Mouse (Mus musculus): ENCODE measurements around the gene Ntm. TPM values are rescaled to one million over a fixed set of nuclear protein-coding genes. Genes with fewer than 3 reads are reported as not detected.

Ntm gene
- total RNA-seq, 2 experiments from 2014 or later = 0.33 to 0.95 TPM

DNA sequence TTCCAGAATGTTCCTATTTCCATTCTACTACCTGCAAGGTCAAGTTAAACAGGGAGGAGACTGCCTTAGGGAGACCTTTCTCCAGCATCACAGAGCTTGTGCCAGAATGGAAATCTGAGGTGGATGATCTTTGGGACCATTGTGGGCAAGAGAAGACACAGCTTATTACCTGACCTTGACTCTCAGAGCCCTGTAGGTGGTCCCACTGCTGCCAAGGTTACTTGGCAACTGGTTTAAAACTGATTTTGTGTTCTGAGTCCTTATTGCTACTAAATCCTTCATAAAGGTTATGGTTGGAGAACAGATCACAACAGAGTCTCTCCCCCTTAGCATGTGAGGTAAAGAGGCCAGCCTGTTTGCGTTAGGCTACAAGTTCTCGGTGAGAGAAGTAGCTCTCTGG, 839.1 kb downstream of the Ntm start:
- intact Hi-C loops (cut with DNase I) = no loop called here
- no peak for DNase-seq
- TF ChIP-seq CTCF (IDR thresholded peaks at IDR 0.05) = no peak
- no peak overlapping the region for H3K27ac ChIP-seq
- no peak overlapping the region for H3K4me3 ChIP-seq

DNA sequence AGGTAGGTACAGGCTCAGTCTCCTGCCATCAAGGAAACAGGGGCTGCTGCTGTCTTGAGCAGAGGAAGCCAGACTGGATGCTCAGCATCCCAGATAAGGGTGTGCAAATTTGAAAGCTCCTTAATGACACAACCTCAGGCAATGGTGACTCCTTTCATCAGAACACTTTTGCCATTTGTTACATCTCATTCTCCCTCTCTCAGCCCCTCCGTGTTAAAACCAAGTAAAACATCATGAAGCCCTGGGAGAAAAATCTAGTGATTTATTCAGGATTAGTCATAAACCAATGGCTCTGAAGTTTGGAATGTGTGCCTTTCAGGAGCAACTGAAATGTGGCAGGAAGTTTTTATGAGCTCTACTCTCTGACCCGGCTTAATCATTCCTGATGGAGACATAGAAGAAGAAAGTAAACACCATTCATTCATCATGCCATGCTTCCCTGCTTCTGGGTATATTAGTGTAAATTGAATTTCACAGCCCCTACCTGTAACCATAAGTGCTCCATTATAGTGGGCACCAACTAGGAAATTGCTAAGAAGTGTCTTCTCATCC, 845.3 kb downstream of the Ntm start:
- no peak overlapping the region for H3K27ac ChIP-seq
- H3K4me3 ChIP-seq = no peak overlapping the region
- TF ChIP-seq CTCF (IDR thresholded peaks at IDR 0.05) = no peak
- DNase-seq = no peak
- intact Hi-C loops (cut with DNase I) = no loop called here

DNA sequence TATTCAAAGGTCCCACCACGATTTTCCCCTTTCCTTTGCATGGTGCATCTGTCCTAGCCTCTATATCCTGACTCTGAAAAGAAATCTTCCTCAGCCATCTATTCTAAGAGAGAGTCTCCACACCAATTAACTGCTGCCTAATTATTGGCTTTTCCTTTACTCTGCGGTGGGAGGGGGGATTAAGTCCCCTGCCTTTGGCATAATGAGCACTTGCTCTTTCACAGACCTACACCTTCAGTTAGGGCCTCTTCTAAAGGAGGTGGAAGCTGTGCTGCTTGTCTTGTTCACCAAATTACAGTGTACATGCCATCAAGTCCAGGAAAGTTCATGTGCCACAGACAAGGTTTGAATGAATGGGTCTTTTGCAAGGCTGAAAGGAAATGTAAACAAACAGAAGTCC, 847.6 kb downstream of the Ntm start:
- TF ChIP-seq CTCF (IDR thresholded peaks at IDR 0.05) = no peak
- intact Hi-C loops (cut with DNase I) = no loop called here
- no peak overlapping the region for H3K27ac ChIP-seq
- H3K4me3 ChIP-seq = no peak overlapping the region
- DNase-seq = no peak

DNA sequence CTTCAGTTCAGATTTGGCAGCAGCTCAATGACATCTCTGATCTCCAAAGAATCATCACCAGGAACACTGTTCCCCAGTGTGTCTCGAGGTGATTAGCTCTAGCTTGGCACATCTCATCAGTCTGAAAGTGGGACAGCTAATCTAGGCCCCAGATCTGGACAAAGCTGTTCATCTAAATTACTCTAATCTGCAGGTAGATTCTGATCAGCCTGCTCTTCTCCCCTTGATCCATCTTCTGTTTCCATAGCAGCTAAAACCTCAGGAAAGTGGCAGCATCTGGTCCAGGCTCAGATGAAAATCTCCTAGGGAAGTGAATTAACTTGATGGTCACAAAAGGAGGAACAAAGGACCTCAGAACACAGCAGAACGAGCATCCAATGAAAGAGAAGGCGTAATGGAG, 856.2 kb downstream of the Ntm start:
- intact Hi-C loops (cut with DNase I) = no loop called here
- H3K4me3 ChIP-seq = no peak overlapping the region
- TF ChIP-seq CTCF (IDR thresholded peaks at IDR 0.05) = no peak
- DNase-seq = no peak
- H3K27ac ChIP-seq = no peak overlapping the region

DNA sequence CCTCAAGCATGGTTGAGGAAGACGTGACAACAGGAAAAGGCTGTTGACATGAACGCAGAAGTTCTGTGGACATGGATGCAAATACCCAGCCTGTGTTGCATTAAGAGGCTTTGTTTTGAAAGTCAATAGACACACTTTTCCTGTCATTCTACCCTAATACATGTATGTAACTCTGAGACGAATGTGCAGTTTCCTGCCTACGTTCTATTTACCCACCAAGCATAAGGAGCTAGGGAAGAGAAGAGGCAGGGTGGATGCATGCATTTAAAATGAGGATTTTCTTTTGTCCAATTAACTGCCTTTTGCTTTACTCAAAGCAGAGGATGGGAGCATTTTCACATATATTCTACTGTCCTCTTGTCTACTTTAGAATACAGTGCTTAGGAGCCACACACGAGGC, 858.5 kb downstream of the Ntm start:
- no peak for DNase-seq
- Histone ChIP-seq H3K4me3 (no peak overlapping the region), H3K27ac (no peak overlapping the region)
- TF ChIP-seq CTCF (IDR thresholded peaks at IDR 0.05) = no peak
- intact Hi-C loops (cut with DNase I) = no loop called here

DNA sequence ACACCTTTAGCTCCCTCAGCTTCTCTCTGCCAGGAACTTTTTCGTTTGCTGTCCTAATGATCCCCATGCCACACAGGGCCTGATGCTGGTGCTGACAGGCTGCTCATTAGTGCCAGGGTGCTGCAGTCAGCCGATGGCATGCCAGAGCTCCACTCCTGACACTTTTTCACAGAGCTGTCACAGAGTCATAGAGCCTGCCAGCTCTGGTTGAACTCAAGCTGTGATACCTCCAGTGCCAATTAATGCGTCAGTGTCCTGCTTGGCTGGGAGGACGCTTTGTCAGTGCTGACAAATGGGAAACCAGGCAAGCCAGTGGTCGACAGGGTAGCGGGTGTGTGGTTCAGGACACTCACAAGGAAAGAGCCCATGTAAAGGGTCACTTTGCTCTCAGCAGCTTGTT, 858.9 kb downstream of the Ntm start:
- Histone ChIP-seq H3K4me3 (no peak overlapping the region), H3K27ac (no peak overlapping the region)
- intact Hi-C loops (cut with DNase I) = no loop called here
- DNase-seq = no peak
- TF ChIP-seq CTCF (IDR thresholded peaks at IDR 0.05) = no peak

DNA sequence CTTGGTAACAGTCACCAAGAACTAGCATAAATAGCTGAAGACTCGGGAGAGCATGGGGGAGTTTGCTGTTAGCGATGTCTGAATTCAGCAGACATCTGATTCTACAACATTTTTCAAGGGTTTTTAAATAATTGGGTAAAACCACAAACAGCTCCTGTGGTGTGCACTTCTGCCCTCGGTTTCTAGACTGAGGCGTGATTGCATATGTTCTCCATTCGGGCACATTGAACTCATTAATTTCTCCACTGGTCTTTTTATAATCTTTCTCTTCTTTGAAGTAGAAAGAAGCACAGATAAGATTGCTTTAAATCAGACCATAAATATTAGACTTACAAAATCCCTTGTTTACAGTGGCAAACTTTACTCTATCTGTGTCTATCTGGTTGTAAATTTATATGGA, 862.3 kb downstream of the Ntm start:
- H3K27ac ChIP-seq = no peak overlapping the region
- no peak for DNase-seq
- H3K4me3 ChIP-seq = no peak overlapping the region
- no peak for TF ChIP-seq CTCF (IDR thresholded peaks at IDR 0.05)
- intact Hi-C loops (cut with DNase I) = no loop called here

DNA sequence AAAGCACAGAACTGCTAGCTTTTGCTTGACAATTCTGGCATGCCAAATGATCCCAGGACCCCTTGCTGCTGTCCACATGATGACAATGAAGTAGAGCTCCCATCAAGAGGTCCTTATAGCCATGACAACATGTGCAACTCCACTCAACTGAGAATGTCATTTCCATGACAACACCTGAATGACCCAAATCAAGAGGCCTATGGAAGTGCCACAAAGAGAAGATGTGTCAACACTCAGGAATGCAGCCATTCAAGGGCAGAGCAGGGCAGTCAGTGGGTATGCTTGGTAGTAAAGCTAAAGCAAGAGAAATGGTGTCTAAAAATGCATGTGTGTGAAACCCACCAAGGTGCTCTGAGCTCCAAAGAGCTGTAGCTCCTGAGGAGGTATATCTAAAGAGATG, 870.5 kb downstream of the Ntm start:
- intact Hi-C loops (cut with DNase I) = no loop called here
- no peak for TF ChIP-seq CTCF (IDR thresholded peaks at IDR 0.05)
- DNase-seq = no peak
- Histone ChIP-seq H3K27ac (no peak overlapping the region), H3K4me3 (no peak overlapping the region)

DNA sequence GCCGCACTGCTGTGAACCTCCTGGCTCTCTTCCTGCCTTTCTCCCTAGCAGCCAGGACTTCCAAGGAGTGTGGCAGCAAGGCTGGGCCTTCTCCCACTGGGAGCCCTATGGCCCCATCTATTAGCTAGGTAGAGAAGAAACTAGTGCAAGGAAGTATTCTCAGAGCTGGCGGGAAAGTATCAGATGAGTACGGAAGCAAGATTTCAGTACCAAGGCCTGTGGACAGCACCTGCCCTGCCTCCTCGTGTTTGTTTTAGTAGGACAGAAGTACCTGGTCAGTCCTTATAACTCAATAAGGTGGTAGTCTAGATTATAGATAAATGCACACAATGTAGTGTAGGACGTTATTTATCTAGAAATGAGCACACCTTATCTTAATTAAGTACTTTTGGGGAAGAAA, 874.3 kb downstream of the Ntm start:
- no peak for DNase-seq
- no peak overlapping the region for H3K4me3 ChIP-seq
- intact Hi-C loops (cut with DNase I) = no loop called here
- H3K27ac ChIP-seq = no peak overlapping the region
- TF ChIP-seq CTCF (IDR thresholded peaks at IDR 0.05) = no peak

DNA sequence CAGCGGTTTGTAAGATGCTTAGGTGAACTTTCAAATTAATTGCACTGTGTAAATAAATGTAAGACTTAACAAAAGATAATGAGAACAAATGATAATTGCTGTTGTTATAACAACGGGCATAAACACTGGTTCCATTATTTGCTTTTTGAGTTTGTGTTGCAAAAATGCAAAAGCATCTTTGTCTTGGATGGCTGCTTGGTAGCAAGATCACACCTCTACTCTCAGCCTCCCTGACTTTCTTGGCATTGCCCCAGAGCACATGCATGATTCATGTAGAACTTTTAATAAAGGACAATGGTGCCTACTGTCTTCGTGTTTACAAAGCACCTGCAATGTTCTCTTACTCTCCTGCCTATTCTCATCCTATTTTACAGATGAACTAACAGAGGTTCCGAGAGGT, 875.3 kb downstream of the Ntm start:
- Histone ChIP-seq H3K27ac (no peak overlapping the region), H3K4me3 (no peak overlapping the region)
- intact Hi-C loops (cut with DNase I) = no loop called here
- DNase-seq = no peak
- no peak for TF ChIP-seq CTCF (IDR thresholded peaks at IDR 0.05)

DNA sequence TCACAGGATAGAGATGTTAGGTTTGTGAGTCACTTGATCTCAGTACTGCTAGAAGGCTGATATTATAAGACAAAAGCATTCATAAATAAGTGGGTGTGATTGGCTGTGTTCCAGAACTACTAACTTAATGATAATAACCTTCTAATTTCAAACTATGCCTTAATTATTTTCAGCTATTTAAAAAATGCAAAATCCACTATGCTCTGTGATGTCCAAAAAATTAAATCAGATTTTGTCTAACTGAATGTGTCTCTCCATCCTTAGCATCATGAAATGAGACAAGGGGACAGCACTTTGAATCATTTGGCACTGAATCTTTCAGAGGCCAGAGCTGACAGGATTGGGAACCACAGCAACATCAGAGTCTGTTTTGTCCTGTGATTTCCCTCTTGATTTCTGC, 875.8 kb downstream of the Ntm start:
- intact Hi-C loops (cut with DNase I) = no loop called here
- H3K27ac ChIP-seq = no peak overlapping the region
- no peak for DNase-seq
- no peak for TF ChIP-seq CTCF (IDR thresholded peaks at IDR 0.05)
- no peak overlapping the region for H3K4me3 ChIP-seq

DNA sequence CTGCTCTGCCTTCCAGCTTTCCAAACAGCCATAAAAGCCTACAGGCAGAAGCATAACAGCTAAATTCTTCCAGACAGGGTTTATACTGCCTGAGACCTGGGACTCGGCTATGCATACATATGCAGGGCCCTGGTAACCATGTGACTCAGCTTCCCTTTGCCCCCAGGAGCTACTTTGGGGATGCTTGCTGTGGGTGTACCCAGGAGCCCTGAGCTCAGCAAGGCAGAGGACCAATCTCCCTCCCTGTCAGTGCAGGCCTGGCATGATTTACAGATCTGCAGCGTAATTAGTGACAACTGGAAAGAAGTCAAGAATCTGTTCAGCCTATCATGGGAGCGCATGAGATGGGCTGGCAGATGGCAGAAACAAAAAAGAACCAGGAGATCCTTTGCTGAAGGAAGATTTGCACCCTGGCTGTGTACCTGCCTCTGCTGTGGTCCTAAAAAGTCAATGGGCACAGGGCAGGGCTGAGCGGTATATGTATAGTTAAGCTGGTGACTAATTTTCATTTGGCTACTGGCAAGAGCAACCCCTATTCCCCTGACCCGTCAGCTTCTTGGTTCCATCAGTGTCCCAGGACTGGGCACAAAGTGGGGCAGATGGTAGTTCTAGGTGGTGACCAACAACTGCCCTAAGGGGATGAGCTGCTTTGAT, 886.9 kb downstream of the Ntm start:
- no peak for DNase-seq
- Histone ChIP-seq H3K27ac (no peak overlapping the region), H3K4me3 (no peak overlapping the region)
- intact Hi-C loops (cut with DNase I) = no loop called here
- TF ChIP-seq CTCF (IDR thresholded peaks at IDR 0.05) = no peak

DNA sequence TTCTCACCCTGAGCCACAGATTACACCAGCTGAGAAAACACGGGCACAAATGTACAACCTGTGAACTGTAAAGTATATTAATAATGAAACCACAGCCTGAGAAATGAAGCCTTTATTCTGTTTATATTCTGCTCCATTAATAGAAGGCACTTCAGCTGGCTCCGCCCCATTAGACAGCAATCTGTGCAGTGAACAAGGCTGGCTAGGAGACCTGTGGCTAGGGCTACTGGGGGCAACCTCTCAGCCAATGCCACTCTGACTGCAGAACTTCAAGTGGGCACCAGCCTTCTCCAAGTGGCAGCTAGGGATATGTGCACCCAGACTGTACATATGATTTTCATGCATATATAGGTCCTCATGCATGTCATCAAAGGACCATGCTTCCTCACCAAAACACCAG, 887.7 kb downstream of the Ntm start:
- intact Hi-C loops (cut with DNase I) = no loop called here
- Histone ChIP-seq H3K4me3 (no peak overlapping the region), H3K27ac (no peak overlapping the region)
- TF ChIP-seq CTCF (IDR thresholded peaks at IDR 0.05) = no peak
- no peak for DNase-seq

DNA sequence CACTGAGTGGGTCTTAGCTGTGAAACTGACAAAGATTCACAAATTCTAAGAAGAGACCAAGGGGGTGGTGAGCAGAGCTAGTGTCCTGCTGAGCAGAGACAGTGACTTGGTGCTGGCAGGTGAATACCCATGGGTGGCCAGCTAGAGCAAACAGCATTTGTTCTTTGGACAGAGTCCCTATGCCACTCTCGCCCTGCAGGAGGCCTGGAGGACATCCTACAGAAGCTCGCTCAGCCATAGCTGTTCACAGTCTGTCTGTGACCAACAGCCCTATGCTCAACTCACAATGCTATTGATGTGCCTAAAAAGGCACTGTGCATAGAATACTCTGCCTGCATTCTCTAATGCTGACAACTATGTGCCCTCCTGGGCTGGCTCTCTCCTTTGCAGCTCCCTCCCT, 888.4 kb downstream of the Ntm start:
- no peak for TF ChIP-seq CTCF (IDR thresholded peaks at IDR 0.05)
- no peak overlapping the region for H3K4me3 ChIP-seq
- H3K27ac ChIP-seq = no peak overlapping the region
- intact Hi-C loops (cut with DNase I) = no loop called here
- DNase-seq = no peak
